Mouse (Mus musculus) cerebellum, postnatal 10 days (tissue): Measurements from ENCODE around the gene Anapc15.

Source experiments
- DNase-seq, 2 experiments: peaks; one replicate each; pipeline ENCODE4 v3.0.0; 2021; ENCODE audit warnings: mixed read lengths in 2 of 2

Anapc15 gene

DNA sequence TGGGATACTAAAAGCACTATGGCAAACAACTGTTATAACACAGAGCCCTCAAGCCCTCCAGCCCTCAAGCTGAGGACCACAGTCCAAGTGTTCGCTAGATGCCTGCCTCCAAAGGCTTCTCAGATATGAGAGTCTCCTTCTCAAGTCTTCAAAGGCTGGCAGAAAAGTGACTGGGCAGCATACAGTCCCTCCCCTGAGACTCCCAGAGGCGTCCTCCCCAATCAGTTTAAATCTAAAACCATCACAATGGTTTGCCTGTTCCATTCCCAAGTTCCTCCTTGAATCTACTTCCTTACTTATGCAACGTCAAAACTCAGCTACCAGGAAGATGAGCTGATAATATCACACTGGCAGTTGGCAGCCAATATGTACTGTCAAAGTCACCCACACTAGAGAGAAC is at the start of gene Anapc15:
Gene Anapc15, plus strand, starts transcription at position 301 of the 400 bp plus-strand sequence.
- no peak for DNase-seq

DNA sequence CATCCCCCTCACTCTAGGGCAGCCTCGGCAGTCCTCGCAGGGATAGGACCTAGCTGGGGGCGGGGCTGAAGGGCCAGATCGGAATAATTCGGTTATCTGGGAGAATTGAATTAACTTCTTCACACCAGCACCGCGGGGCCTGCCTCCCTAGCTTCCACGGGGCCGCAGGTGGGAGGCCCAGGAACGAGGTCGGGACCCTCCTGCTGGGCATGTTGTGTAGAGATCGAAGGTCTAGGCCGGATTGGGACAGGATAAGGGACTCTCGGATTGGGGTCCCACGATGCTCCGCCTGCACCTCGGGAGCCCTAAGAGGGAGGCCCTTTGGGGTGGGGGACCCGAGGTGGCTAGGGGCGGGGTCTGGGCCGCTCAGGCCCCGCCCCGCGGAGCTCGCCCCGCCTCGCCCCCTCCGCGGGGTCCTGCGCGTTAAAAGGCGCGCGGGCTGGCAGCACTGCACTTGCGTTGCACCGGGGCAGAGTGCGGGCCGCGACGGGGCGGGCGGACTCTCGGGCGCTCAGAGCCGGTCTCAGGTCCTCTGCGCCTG is 45.6 kb upstream of the Anapc15 start, which contains the start of gene Phox2a:
Gene Phox2a, plus strand, starts transcription at position 453 of the 541 bp plus-strand sequence.
- DNase-seq, result no peak

DNA sequence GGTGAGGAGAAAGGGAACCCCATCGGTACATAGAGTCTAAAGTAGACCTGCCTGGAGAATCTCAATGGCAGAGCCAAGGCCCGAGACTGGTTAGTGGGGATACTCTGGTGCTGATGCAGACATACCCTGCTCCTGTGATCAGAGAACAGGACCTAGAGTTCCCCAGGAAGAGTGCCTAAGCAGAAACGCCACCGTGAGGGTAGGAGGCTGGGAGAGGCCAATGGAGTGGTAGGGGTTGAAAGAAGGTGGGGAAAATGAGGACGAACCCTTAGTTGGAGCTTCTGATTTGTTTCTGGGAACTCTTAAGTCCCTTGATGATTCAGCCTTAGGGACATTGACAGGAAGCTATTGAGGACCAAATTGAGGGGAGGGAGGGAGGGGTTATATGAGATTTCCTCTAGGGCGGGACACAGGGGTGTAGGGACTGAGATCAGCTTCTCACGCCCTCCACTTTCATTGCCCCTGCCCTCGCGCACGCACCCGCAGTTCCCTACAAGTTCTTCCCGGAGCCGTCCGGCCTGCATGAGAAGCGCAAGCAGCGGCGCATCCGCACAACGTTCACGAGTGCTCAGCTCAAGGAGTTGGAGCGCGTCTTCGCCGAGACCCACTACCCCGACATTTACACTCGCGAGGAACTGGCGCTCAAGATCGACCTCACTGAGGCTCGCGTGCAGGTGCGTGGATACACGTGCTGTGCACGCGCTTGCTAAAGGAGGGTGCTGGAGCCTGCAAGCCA is 43.1 kb upstream of the Anapc15 start:
- no peak for DNase-seq

DNA sequence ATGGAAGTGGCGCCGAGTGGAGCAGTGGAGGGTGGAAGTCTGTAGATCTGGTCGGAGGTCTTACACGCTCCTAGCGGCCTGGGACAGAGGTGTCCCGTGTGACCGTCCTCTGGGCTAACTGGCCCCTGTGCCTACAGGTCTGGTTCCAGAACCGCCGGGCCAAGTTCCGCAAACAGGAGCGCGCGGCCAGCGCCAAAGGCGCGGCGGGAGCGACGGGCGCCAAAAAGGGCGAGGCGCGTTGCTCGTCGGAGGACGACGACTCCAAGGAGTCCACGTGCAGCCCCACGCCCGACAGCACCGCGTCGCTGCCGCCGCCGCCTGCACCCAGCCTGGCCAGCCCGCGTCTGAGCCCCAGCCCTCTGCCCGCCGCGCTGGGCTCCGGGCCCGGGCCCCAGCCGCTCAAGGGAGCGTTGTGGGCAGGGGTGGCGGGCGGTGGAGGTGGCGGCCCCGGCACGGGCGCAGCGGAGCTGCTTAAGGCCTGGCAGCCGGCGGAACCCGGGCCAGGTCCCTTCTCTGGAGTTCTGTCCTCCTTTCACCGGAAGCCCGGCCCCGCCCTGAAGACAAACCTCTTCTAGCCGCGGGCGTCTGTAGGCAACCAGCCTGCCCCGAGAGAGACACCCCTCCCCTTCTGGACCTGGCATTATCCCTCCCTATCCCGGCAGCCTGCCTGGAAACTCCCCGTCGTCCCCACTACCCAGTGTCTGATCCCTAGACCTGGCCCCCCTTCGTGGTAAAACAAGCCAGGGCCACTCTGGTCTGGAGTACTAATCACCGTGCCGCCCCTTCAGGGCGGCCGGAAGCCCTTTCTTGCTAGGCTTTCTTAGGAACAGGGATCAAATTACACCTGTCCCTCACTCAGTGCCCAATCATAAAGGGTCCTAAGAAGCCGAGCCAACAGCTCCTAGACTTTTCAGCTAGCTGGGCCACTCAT is 41.7 kb upstream of the Anapc15 start:
- DNase-seq, result peak; percentile 61

DNA sequence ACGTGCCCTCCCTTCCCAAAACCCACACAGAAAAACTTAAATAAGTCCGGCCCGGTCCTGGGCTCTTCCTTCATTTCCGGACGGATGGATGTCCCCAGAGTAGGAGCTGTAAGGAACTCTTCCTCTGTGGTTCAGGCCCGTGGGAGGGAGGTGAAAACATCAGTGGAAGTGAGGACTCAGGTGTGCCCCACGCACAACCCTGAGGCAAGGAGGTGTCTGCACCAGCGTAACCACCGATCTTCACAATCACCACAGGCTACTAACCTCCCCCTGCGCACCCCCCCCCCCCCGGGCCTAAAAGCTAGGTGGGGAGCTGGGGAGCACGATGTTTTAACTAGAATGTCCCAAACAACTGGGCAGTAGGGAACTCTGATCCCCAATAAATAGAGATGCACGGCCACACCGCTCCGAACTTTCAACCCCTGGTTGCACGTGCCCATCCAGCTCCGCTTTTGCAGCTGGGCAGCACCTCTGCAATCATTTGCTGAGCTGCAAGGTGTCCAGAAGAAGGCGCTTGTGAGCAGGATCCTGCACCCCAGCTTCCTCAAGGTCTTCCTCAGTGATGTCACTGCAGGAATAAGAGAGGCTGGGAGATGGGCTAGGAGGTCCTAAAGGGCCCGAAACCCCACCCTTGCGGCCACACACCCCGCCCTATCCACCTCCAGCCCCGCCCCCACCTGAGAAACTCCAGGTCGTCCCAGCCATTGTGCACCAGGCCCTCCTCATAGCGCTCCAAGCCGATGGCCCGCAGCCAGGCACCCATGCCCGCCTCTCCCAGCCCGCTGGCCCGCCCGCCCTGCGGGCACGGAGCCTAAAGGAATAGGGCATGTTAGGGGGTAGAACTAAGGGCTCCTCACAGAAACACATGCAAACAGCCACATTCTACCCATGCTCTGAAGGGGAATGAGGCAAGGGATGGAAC is 40.4 kb upstream of the Anapc15 start:
- DNase-seq, result peak in 1 of 2 experiments; percentile 41

DNA sequence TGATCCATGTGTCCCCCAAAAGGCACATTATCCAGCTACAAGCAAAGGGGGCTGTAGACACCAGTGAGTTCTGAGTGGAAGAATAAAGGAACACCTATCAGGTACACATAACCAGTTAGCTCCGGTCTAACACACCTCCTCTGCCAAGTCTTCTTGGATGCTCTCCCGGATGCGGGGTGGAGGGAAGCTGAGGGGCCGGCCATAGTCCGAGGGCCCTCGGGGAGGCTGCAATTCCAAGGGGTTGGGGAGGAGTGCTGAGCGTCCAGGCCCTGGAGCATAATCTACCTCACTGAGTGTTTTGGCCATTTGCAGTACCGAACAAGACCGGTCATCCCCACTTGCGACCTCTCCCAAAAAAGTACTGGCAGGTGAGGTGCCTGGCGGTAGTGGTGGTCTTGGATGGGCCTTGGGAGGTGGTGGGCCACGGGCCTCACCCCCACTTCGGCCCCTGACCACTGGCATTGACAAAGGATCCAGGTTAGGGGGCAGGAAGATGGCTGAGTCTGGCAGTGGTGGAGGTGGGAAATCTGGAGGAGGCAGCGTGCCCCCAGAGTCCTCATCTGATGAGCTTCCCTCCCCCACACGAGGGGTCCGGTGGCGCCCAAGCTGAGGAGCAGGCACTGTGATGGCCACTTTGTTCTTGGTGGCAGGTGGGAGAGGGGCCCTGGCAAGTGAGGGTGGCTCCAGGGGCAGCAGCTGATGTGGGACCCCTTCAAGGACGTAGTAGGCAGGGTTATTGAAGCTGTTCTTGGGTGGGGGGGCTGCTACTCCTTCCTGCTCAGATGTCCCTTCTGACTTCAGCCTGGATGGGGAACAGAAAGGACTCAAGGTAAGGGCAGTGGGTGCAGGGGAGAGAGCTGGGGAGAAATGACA is 39.5 kb upstream of the Anapc15 start:
- peak; percentile 53 to 65 for DNase-seq

DNA sequence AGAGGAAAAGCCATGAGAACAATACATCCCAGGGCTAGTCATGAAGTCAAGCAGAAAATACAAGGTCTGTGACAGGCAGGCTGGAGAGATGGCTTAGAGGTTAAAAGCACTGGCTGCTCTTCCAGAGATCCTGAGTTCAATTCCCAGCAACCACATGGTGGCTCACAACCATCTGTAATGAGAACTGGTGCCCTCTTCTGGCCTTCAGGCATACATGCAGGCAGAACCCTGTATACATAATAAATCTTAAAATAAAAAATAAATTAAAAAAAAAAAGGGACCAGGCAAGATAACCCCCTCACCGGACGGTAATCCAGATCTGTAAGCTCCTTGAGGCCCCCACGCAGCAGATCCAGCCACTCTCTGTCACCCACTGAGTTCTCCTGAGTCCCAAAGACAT is 33.1 kb upstream of the Anapc15 start:
- no peak for DNase-seq

DNA sequence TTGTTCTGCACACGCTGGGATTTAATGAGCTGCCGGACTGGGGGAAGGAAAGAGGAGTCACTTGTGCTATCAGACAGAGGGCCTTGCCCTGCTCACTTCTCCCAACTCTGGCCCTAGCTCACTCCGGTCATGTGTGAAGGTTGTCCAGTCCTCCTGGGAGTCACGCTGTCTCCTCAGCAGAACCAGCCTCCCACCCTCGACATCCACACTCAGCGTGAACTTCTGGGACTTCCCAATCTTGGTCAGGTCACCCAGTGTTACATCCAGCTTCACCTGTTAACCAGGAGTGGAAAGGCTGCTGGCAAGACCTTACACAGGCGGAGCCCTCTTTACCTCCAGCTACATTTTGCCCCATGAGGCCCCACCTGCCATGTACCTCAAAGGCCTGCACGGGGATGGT is 32.1 kb upstream of the Anapc15 start:
- no peak for DNase-seq

DNA sequence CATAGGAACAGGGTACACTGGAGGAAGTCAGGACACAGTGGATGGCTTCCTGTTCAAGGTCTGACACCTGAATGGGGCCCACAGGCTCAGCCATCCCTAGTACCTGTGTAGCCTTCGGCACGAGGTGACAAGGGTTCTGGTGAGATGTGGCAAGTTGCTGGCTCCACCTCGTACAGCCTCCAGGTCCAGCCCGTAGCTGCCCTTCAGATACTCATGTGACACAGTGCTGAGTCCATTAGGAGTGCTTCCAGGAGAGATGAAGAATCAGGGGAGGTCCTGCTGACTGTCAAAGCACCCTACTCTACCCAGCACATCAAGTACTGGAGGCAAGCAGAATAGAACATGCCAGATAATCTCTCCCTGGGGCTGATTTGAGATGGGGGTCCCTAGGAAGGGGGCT is 31.1 kb upstream of the Anapc15 start:
- no peak for DNase-seq

DNA sequence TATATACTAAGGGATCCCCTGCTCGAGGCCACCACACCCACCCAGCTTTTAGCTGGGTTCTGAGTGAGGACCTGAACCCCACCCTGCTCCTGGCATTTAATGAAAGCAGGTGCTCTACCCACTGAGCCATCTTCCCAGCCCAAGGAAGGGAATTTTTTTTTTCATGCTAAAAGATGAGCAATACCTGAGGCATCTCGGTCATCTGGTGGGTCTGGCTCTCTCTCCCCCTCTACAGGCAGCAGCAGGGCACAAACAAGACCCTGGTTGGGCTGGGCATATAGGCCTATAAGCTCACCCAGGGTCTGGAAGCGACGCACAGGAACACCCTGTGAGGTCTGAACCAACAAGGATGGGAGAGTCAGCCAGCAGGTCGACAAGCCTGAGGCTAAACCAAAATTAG is 30.2 kb upstream of the Anapc15 start:
- no peak for DNase-seq

DNA sequence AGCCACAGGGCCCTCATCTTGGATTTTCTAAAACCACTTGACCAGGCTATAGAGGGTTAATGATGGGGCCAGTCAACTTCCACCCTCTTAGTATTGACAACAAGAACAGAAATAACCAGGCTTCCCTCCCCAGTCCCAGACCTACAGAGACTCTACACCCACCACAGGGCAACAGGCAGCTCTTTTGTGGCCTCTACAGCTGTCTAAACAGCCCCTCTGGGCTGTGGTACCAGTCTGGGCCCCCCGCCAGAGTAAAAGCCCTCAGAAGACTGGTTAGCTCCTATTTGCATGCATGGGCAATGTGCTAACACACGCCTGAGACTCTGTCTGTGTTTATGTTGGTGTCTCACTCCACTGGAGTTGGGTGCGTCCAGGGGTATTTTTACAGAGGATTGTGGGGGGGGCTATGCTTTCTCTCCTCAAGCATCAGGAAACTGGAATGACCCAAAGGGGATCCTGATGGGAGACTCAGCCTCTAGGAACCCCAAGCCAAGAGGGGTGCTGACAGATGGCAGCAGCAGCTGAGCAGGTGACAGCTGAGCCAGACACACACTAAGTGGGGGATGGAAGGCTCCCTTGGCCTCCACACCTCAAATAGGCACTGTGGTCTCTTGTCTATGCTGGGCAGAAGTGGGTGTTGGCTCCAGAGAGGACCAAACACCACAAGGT is 29.5 kb upstream of the Anapc15 start:
- peak; percentile 63 to 73 for DNase-seq

DNA sequence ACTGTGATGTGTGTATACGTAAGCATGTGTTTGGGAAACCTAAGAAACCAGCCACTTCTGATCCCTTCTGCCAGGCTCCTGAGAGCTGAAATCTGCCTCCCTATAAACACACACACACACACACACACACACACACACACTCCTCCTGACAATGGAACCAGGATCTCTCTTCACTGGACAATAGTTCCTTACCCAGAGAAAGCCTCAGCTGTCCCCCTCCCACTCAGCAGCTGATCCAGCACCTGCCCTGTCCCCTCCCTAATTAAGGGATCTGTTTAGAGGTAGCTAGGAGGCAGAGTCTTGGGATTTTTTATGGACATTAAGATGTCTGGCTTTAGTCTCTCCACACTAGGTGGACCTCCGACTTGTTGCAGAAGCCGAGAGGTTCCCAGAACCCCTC is 28.6 kb upstream of the Anapc15 start:
- no peak for DNase-seq

DNA sequence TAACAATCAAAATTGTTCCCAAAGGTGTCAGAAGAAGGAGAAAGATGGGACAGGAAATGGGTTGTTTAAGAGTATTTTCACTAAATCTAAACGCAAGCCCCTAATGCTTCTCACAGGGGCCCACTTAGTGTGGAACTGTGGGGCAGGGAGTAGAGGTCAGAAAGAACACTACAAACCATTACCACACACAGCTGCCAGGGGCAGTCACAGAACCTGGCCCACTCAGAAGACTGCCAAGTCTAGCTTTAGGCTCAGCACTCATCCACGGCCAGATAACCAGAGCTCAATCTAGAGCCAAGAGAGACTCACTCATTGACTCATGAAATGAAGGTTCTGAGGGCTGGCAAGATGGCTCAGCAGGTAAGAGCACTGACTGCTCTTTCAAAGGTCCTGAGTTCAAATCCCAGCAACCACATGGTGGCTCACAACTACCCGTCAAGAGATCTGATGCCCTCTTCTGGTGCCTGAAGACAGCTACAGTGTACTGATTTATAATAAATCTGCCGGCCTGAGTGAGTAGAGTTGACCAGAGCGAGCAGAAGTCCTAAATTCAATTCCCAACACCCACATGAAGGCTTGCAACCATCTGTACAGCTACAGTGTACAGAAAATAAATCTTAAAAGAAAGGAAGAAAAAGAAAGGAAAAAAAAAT is 27.9 kb upstream of the Anapc15 start:
- DNase-seq, result no peak

DNA sequence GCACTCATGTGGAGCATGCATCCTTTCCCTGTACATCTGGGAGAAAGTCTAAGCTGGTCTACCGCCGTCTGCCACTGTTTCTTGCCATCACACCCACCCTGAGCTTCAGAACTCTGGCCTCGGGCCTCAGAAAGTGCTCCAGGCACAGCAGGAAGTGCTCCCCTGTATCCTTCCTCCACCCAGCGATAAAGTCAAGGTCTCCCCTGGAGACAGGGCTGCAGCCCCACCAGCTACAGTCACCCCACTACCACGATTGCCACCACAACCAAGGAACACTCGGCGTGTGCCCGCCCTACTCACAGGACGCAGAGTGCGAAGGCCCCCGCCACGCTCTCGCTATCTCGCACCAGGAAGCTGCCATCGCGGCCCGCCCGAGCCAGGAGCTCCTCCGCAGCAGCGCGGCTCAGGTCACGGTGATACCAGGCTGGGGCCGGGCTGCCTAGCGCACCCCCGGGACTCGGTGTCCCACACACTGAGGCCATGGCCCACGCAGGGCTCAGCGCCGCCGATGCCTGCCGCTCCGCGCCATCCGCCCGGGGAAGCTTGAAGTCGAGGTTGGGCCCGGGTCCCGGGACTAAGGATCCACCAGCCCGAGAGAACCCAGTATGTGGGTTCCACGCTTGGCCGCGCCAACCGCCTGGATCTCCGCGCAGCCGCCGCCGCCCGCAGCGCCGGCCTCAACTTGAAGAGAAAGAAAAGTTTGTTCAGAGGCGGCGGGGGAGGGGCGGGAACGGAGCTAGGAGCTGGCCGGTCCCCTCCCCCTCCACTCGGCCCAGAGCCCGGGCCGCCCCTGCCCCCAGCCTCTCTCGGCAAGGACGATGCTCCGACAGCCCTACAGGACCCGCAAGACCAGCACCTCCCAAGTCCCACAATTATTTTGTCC is 27.0 kb upstream of the Anapc15 start:
- DNase-seq, result peak; percentile 71 to 80

DNA sequence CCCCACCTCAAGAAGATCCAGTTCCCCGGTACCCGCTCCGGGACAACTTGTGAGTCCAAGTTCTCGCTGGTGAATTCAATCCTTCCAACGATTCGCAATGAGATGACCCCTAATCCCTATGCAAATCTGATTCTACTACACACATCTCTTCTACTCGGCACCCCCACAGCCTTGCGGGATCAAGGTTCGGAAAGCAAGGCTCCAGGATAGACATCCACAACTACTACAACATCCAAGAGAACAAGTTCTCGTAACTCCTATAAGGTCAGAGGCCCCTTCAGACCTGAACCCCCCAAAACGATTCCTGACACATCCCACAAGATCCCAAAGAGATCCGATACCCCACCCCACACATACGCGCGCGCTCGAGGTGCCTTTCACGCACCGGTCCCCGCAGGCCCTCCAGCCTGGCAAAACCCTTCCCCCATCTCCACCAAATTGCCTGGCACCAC is 26.3 kb upstream of the Anapc15 start:
- no peak for DNase-seq

DNA sequence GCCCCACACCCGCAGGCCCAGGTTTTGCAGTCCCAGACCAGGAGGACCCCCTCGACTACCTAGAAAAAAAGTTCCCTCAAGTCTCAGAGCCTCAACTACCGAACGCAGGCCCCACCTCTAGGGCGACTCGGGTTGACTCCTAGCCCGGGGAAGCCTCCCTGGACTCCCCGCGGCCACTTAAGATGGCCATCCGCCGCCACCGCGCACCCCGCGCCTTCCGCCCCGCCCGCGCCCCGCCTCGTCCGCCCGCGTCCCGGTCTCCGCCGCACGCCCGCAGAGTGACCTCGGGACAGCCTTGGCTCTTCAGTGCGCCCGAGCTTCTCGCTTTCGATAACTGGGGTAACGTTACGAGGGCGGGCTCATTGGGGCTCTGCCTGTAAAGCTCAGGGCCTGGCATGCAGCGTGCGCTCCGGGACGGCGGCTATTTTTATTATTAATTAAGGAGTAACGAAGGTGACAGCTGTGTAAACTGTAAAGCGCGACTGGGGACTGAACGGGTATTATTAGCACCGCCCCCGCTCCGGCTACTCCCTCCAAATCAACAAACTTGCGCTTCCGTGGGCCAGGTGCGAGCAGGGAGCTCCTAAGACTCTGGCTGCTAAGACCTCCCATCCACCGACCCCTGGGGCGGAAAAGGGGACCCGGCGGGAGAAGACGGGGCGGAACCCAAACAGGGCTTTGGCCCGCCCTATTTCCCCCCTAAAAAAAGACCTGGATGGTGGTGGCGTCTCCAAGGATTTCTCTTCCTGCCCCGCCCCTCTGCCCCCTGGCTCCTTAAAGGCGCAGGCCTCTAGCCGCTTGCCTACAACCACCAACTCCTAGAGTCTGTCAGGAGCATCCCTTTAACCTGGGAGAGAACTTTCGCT is 25.7 kb upstream of the Anapc15 start, which contains the start of gene Inppl1:
Gene Inppl1, minus strand, starts transcription at position 624 of the 866 bp plus-strand sequence.
- DNase-seq, result peak; percentile 73 to 81

DNA sequence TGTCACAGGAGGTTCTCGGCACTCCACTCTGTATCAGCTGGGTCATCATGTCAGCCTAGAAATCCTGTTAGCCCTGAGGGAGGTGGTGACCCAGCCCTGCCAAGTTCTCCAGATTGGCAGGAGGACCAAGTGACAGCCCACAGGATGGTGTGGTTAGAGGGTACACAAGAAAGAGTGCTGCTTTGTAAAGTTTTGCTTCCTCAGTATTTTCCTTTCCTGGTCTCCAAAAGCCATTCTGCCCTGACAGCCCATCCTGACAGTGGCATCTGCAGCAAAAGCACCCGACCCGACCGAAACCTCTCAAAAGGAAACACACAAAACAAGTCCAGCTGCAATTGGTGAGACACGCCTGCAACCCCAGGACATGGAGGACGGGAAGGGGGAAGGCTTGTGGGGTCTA is 19.3 kb upstream of the Anapc15 start:
- DNase-seq, result no peak

DNA sequence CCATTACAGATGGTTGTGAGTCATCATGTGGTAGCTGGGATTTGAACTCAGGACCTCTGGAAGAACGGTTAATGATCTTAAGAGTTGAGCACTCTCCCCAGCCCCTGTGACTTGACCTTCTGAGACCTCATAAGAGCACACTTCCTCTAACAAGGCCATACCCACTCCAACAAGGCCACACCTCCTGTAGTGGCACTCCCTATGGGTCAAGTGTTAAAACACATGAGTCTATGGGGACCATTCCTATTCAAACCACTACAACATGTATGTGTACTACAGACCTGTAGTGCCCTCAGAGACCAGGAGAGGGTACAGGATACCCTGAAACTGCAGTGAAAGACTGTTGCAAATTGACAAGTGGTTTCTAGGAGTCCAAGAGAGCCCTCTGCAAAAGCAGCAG is 15.6 kb upstream of the Anapc15 start:
- no peak for DNase-seq
